ENCODE assay signal across 8 mouse cellular contexts in the genomic region with DNA sequence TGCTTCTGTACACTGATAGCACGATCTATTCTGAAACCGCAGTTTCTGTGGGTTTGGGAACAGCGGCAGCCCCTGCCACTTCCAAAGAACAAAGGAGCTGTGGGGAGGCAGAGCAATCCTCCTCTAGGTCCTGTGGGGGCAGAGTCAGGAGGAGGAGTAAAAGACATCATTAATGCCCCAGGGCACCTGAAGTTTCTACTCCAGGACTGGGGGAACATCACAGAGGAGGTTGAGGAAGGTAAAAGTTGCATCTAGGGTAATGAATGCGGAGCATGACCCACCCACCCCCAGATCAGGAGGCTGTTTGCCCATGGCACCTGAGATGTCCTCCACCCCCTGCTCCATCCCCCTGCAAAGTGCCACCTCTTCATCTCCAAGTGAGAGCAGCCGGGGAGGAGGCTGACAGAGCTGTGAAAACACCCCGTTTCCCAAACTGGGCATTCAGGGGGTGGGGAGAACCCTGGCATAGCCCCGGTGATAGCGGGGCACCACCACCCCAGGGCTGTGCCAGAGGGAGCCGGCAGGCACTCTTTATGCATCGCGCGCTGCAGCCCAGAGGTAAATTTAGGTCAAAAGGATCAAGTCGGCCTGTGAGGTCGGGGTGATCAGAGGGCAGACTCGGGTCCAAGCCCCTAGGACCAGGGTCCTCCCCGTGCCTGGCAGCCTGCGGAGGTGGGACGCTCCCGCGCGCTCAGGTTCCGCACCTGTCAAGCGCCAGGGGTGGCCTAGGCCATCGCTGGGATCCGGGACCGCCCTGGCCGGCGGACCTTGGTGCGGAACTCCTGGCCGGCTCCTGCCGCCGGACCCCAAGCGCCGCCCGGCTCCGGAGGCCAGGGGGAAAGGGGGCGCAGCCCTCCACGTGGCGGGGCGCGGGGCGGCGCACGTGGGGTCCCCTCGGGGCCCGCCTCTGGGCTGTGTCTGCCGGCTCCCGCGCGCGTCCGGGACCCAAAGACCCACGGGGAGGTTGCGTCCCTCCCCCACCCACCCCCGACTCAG. TPM values are rescaled to one million over a fixed set of nuclear protein-coding genes. Genes with fewer than 3 reads are reported as not detected.
A peak's percentile ranks its signal among the peaks of the same experiment; 100 is the strongest.
DNase-seq lines count a peak whose midpoint lies in the region; ATAC-seq and TF ChIP-seq lines count a peak whose summit lies in the region.

No protein-coding gene starts in this region.

- H3K79me2 ChIP-seq in MEL (ENCODE audit: control insufficient read depth, insufficient read depth, low read length, poor library complexity): peaks cover 21% of the 10 kb centered on the region

- no peak for TF ChIP-seq EP300 in MEL (IDR thresholded peaks at IDR 0.05; ENCODE audit: low read depth in 1 of 2, low read length in 2 of 2)

- no peak for DNase-seq in layer of hippocampus, adult 2 months (ENCODE audit: low spot score in 2 of 2)
- DNase-seq in layer of hippocampus, adult 8-10 months (ENCODE audit: low spot score in 2 of 2): no peak
- DNase-seq in MEL (ENCODE audit: low read depth, low spot score) (peak; percentile 52), liver (peak; percentile 42)
- DNase-seq in embryonic facial prominence, embryonic 14.5 days (ENCODE audit: low spot score): no peak
- DNase-seq in ovary, postnatal 10 days (ENCODE audit: low spot score): no peak

- H3K4me2 ChIP-seq in embryonic facial prominence, embryonic 14.5 days (ENCODE audit: low read depth, low read length): peak overlapping the region; percentile 98
- H3K4me2 ChIP-seq in hindbrain, embryonic 15.5 days: peak overlapping the region; percentile 92
- peak overlapping the region; percentile 93 for H3K4me2 ChIP-seq in neural tube, embryonic 13.5 days

- no peaks in the 10 kb centered on the region for H3K9me3 ChIP-seq in MEL (replicated peaks; ENCODE audit: insufficient read depth, low read length)
- H3K9me3 ChIP-seq in embryonic facial prominence, embryonic 14.5 days (ENCODE audit: control insufficient read depth, low read length): no peaks in the 10 kb centered on the region
- no peaks in the 10 kb centered on the region for H3K9me3 ChIP-seq in hindbrain, embryonic 15.5 days
- no peaks in the 10 kb centered on the region for H3K9me3 ChIP-seq in neural tube, embryonic 13.5 days

- no peak for TF ChIP-seq CTCF in layer of hippocampus, adult 2 months (conservative IDR thresholded peaks at IDR 0.05)
- no peak for TF ChIP-seq CTCF in MEL (IDR thresholded peaks at IDR 0.05 in 2 of 3, conservative IDR thresholded peaks at IDR 0.05 in 1 of 3; ENCODE audit: control insufficient read depth in 1 of 3, insufficient read depth in 1 of 3, low read depth in 2 of 3, low read length in 3 of 3, poor library complexity in 1 of 3, severe bottlenecking in 1 of 3)

- 5% methylated on average over 11 of the region's 55 CpGs for WGBS in embryonic facial prominence, embryonic 14.5 days
- 1% methylated on average over 40 of the region's 55 CpGs for WGBS in hindbrain, embryonic 15.5 days
- WGBS in neural tube, embryonic 13.5 days: 1% methylated on average over 47 of the region's 55 CpGs

- H3K36me3 ChIP-seq in MEL (ENCODE audit: control insufficient read depth in 1 of 2, insufficient read depth in 2 of 2, low read length in 2 of 2): peaks cover 0 to 9% of the 10 kb centered on the region in 2 experiments; a peak in 2 of 4 replicates
- H3K36me3 ChIP-seq in embryonic facial prominence, embryonic 14.5 days (ENCODE audit: control insufficient read depth, insufficient read depth, low read length): no peaks in the 10 kb centered on the region
- H3K36me3 ChIP-seq in hindbrain, embryonic 15.5 days: no peaks in the 10 kb centered on the region
- no peaks in the 10 kb centered on the region for H3K36me3 ChIP-seq in neural tube, embryonic 13.5 days

- TF ChIP-seq POLR2A in MEL (IDR thresholded peaks at IDR 0.05; ENCODE audit: control insufficient read depth in 1 of 2, insufficient read depth in 1 of 2, low read depth in 1 of 2, low read length in 2 of 2, poor library complexity in 1 of 2): no peak

- TF ChIP-seq RAD21 in MEL (IDR thresholded peaks at IDR 0.05; ENCODE audit: low read depth, low read length): no peak

- H3K27ac ChIP-seq in layer of hippocampus, adult 2 months: peak overlapping the region; percentile 94
- peak overlapping the region; percentile 1 for H3K27ac ChIP-seq in MEL (ENCODE audit: control insufficient read depth, low read depth, low read length)
- H3K27ac ChIP-seq in embryonic facial prominence, embryonic 14.5 days (replicated peaks; ENCODE audit: low read depth, low read length): peak overlapping the region; percentile 88; the same call in 1 of the 2 replicates
- H3K27ac ChIP-seq in hindbrain, embryonic 15.5 days (replicated peaks): peak overlapping the region; percentile 75
- H3K27ac ChIP-seq in neural tube, embryonic 13.5 days (replicated peaks): peak overlapping the region; percentile 74

- no peaks in the 10 kb centered on the region for H3K27me3 ChIP-seq in MEL (ENCODE audit: control insufficient read depth in 1 of 2, insufficient read depth in 2 of 2, low read length in 2 of 2)
- H3K27me3 ChIP-seq in embryonic facial prominence, embryonic 14.5 days (replicated peaks; ENCODE audit: control insufficient read depth, insufficient read depth, low read length): no peaks in the 10 kb centered on the region
- no peaks in the 10 kb centered on the region for H3K27me3 ChIP-seq in hindbrain, embryonic 15.5 days
- no peaks in the 10 kb centered on the region for H3K27me3 ChIP-seq in neural tube, embryonic 13.5 days

- H3K9ac ChIP-seq in MEL (ENCODE audit: control insufficient read depth, low read depth, low read length, poor library complexity, severe bottlenecking): peak overlapping the region; percentile 91
- H3K9ac ChIP-seq in embryonic facial prominence, embryonic 14.5 days (ENCODE audit: low read depth, low read length): peak overlapping the region; percentile 87
- peak overlapping the region; percentile 89 for H3K9ac ChIP-seq in hindbrain, embryonic 15.5 days
- H3K9ac ChIP-seq in neural tube, embryonic 13.5 days: peak overlapping the region; percentile 88

- H3K4me1 ChIP-seq in MEL (ENCODE audit: control insufficient read depth in 1 of 2, insufficient read depth in 2 of 2, low read length in 2 of 2): peaks cover 7 to 31% of the 10 kb centered on the region in 2 experiments
- H3K4me1 ChIP-seq in embryonic facial prominence, embryonic 14.5 days (ENCODE audit: control insufficient read depth, insufficient read depth, low read length): peaks cover 3% of the 10 kb centered on the region; the same call in 1 of the 2 replicates
- peaks cover 21% of the 10 kb centered on the region for H3K4me1 ChIP-seq in hindbrain, embryonic 15.5 days (replicated peaks)
- peaks cover 19% of the 10 kb centered on the region for H3K4me1 ChIP-seq in neural tube, embryonic 13.5 days (replicated peaks)

- H3K4me3 ChIP-seq in layer of hippocampus, adult 2 months: peak overlapping the region; percentile 88
- peak overlapping the region; percentile 68 to 81 for H3K4me3 ChIP-seq in MEL (ENCODE audit: control insufficient read depth in 1 of 2, insufficient read depth in 1 of 2, low read depth in 2 of 2, low read length in 2 of 2)
- H3K4me3 ChIP-seq in embryonic facial prominence, embryonic 14.5 days (ENCODE audit: low read depth, low read length): peak overlapping the region; percentile 78
- H3K4me3 ChIP-seq in hindbrain, embryonic 15.5 days: peak overlapping the region; percentile 94
- peak overlapping the region; percentile 85 for H3K4me3 ChIP-seq in neural tube, embryonic 13.5 days

- ATAC-seq in embryonic facial prominence, embryonic 14.5 days (ENCODE audit: low read depth): peak; percentile 56
- peak; percentile 60; the same call in 1 of the 2 replicates for ATAC-seq in hindbrain, embryonic 15.5 days (ENCODE audit: low FRiP score, low read depth)
- peak; percentile 74 for ATAC-seq in neural tube, embryonic 13.5 days (ENCODE audit: low read depth)

TF ChIP-seq in MEL, 35 proteins besides CTCF, POLR2A, EP300 and RAD21 (continues in another document):
- TF ChIP-seq MAX (IDR thresholded peaks at IDR 0.05; ENCODE audit: low read length) (peak; percentile 48; the same call in 1 of the 2 replicates), ZMIZ1 (IDR thresholded peaks at IDR 0.05; ENCODE audit: low read depth, low read length) (no peak), KAT2A (conservative IDR thresholded peaks at IDR 0.05; ENCODE audit: low read depth, low read length) (no peak), MXI1 (IDR thresholded peaks at IDR 0.05; ENCODE audit: low read depth, low read length) (peak; percentile 49), CHD1 (IDR thresholded peaks at IDR 0.05; ENCODE audit: low read depth, low read length) (no peak), NRF1 (IDR thresholded peaks at IDR 0.05; ENCODE audit: insufficient read depth, low read depth, low read length, poor library complexity, severe bottlenecking) (no peak), MYB (IDR thresholded peaks at IDR 0.05; ENCODE audit: low read depth, low read length) (no peak), POLR2AphosphoS5 (IDR thresholded peaks at IDR 0.05; ENCODE audit: borderline replicate concordance, low read depth, low read length) (no peak), UBTF (IDR thresholded peaks at IDR 0.05; ENCODE audit: borderline replicate concordance, insufficient read depth, low read depth, low read length) (0 out of 2 replicates have a peak, but pooled peaks have one; percentile 61), SIN3A (IDR thresholded peaks at IDR 0.05; ENCODE audit: low read length) (0 out of 2 replicates have a peak, but pooled peaks have one; percentile 15)

RNA-seq across cellular contexts. Expression of a gene that starts 0.7 kb away (rescaled TPM):
- 100 to 1,000 TPM; 104 to 109 TPM for total RNA-seq in layer of hippocampus, adult 2 months (2021)
- total RNA-seq in layer of hippocampus, adult 8-10 months (2022): 10 to 100 TPM; 87.3 to 96.2 (median 93.0) TPM
- 16.3 and 23.7 TPM in 2 replicates for total RNA-seq in MEL (2012; rRNA removed)
- 10 to 100 TPM in 1 of 2 experiments, not detected in 1; 24.8 TPM for polyA plus RNA-seq in MEL (2012; ENCODE audit: insufficient read depth in 1 of 2, insufficient read length in 2 of 2, low read depth in 1 of 2, low replicate concordance in 2 of 2, missing spikeins in 1 of 2)
- polyA plus RNA-seq in embryonic facial prominence, embryonic 14.5 days (2014; fragmentation: Nextera tagmentation; extraction: Ambion mirVana): 27.7 and 28.4 TPM in 2 replicates
- polyA plus RNA-seq in hindbrain, embryonic 15.5 days (2015; fragmentation: Nextera tagmentation; extraction: Ambion mirVana): 62.6 and 73.4 TPM in 2 replicates
- 55.4 and 57.5 TPM in 2 replicates for polyA plus RNA-seq in neural tube, embryonic 13.5 days (2015; fragmentation: Nextera tagmentation; extraction: Ambion mirVana)

RNA-seq across cellular contexts. Expression of a gene that starts 42.6 kb away (rescaled TPM):
- total RNA-seq in layer of hippocampus, adult 2 months (2021): 100 to 1,000 TPM; 216 to 217 TPM
- total RNA-seq in layer of hippocampus, adult 8-10 months (2022): 100 to 1,000 TPM; 192 to 236 (median 203) TPM
- 244 and 262 TPM in 2 replicates for total RNA-seq in MEL (2012; rRNA removed)
- 100 to 1,000 TPM in 1 of 2 experiments, not detected in 1; 390 TPM for polyA plus RNA-seq in MEL (2012; ENCODE audit: insufficient read depth in 1 of 2, insufficient read length in 2 of 2, low read depth in 1 of 2, low replicate concordance in 2 of 2, missing spikeins in 1 of 2)
- polyA plus RNA-seq in embryonic facial prominence, embryonic 14.5 days (2014; fragmentation: Nextera tagmentation; extraction: Ambion mirVana): 367 and 424 TPM in 2 replicates
- 481 and 508 TPM in 2 replicates for polyA plus RNA-seq in hindbrain, embryonic 15.5 days (2015; fragmentation: Nextera tagmentation; extraction: Ambion mirVana)
- polyA plus RNA-seq in neural tube, embryonic 13.5 days (2015; fragmentation: Nextera tagmentation; extraction: Ambion mirVana): 457 and 480 TPM in 2 replicates

Comparison
In these comparisons a context has a peak if more than half of its experiments do, and no peak if none do; other contexts are left out.
1. DNase-seq: peak in MEL (single experiment) and liver (single experiment); none in layer of hippocampus, adult 2 months (0 of 2), layer of hippocampus, adult 8-10 months (0 of 2), embryonic facial prominence, embryonic 14.5 days (single experiment) and ovary, postnatal 10 days (single experiment).
2. H3K27ac ChIP-seq: peak in every context shown above with its lines; median percentile 94 in layer of hippocampus, adult 2 months; 88 in embryonic facial prominence, embryonic 14.5 days; 75 in hindbrain, embryonic 15.5 days; 74 in neural tube, embryonic 13.5 days; 1 in MEL.
3. Peak in every context shown above with its lines, with median percentiles within 50 percentile points of each other: H3K4me3 ChIP-seq, H3K9ac ChIP-seq, ATAC-seq and H3K4me2 ChIP-seq.